Mouse (Mus musculus) hindbrain, embryonic 13.5 days (tissue): ENCODE results near the gene Ghrl. TPM values are rescaled to one million over a fixed set of nuclear protein-coding genes. Genes with fewer than 3 reads are reported as not detected.
"Not testable (repeated sequence)": the region's sequence is repeated elsewhere in the genome, so short reads cannot be mapped to it uniquely, and the experiment has no call there.

Source experiments
- ATAC-seq: fragments of 200-750 bp; cut with Nextera tagmentation; 2 replicates; pipeline ENCODE4 v1.8.0; 2017; ENCODE audit warnings: moderate TSS enrichment; ENCODE audit not compliant: low FRiP score
- H3K27ac ChIP-seq: fragments of 300-500 bp; sonication (generic); 2 replicates; pipeline ENCODE4 v1.5.1; 2015; ENCODE audit warnings: inconsistent platforms, mild to moderate bottlenecking, moderate library complexity
- H3K27me3 ChIP-seq: fragments of 300-500 bp; sonication (generic); 2 replicates; pipeline ENCODE4 v1.6.1; 2015; ENCODE audit warnings: mild to moderate bottlenecking, inconsistent platforms
- H3K36me3 ChIP-seq: fragments of 300-500 bp; sonication (generic); 2 replicates; pipeline ENCODE4 v1.6.1; 2015; ENCODE audit warnings: mild to moderate bottlenecking, inconsistent platforms
- H3K4me1 ChIP-seq: fragments of 300-500 bp; sonication (generic); replicated peaks from 2 replicates; pipeline ENCODE4 v1.6.1; 2015; ENCODE audit warnings: inconsistent platforms
- H3K4me2 ChIP-seq: fragments of 300-500 bp; sonication (generic); 2 replicates; pipeline ENCODE4 v1.6.1; 2015; ENCODE audit warnings: inconsistent platforms, mild to moderate bottlenecking, moderate library complexity
- H3K4me3 ChIP-seq: fragments of 300-500 bp; sonication (generic); 2 replicates; pipeline ENCODE4 v1.5.1; 2015; ENCODE audit warnings: mild to moderate bottlenecking, inconsistent platforms
- H3K9ac ChIP-seq: fragments of 300-500 bp; sonication (generic); 2 replicates; pipeline ENCODE4 v1.6.1; 2015; ENCODE audit warnings: mild to moderate bottlenecking, inconsistent platforms
- H3K9me3 ChIP-seq: fragments of 300-500 bp; sonication (generic); 2 replicates; pipeline ENCODE4 v1.6.1; 2016; ENCODE audit warnings: inconsistent platforms
- WGBS: fragments of 180-500 bp; shearing (Covaris S2); methylation state at CpG from one replicate; pipeline ENCODE4 v1.1.7; 2015; 5-methylcytosine and 5-hydroxymethylcytosine counted together
- microRNA-seq: library from miRNA; unstranded; fragments of <30 nt; microRNA quantifications from one replicate; pipeline ENCODE4, GENCODE M21; 2016
- polyA plus RNA-seq: library from polyadenylated mRNA; unstranded; fragments of >200 nt; fragmentation: Nextera tagmentation; extraction: Ambion mirVana; gene quantifications from 2 replicates; pipeline ENCODE4 v1.2.1, GENCODE M21; 2015

Gene Ghrl
- polyA plus RNA-seq, 1 experiment from 2014 or later = 0.29 TPM

DNA sequence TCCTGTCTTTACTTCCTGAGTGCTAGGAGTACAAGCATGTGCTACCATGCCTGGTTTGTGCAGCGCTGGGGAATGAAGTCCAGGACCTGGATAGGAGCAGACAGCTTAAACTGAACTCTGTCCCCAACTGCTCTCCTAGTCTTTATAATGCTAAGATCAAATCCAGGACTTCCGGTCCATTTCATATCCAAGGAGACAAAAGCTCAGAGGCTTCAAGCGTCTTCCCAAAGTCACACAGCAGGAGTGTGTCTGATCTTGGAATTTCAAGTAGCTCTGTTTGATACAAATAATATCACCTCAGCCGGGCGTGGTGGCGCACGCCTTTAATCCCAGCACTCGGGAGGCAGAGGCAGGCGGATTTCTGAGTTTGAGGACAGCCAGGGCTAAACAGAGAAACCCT, 43.7 kb downstream of the Ghrl start:
- Histone ChIP-seq H3K27ac (no peak overlapping the region), H3K9ac (no peak overlapping the region), H3K27me3 (no peaks in the 10 kb centered on the region), H3K4me1 (no peaks in the 10 kb centered on the region), H3K4me3 (no peak overlapping the region), H3K4me2 (no peak overlapping the region), H3K36me3 (no peaks in the 10 kb centered on the region), H3K9me3 (no peaks in the 10 kb centered on the region)
- WGBS = 94% methylated on average over 9 of the region's 9 CpGs
- ATAC-seq = no peak

DNA sequence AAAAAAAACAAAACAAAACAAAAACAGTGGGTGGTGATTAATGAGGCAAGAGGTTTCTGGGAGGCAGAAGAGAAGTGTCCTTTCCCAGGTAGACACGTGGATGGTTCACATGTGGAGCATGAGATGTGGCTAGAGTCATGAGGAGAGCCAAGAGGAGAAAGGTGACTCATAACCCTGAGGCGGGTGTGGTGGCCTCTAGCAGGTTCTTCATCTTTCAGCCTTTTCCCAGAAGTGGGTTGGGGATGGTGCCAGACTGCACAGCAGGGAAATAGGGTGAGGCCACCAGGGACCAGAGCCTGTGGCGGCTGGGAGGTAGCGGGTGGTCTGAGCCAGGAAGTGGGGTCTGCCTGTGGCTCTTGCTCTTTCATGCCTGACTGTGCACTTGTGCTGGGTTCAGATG, 44.4 kb downstream of the Ghrl start:
- Histone ChIP-seq H3K27ac (no peak overlapping the region), H3K9ac (no peak overlapping the region), H3K4me2 (no peak overlapping the region), H3K27me3 (no peaks in the 10 kb centered on the region), H3K9me3 (no peaks in the 10 kb centered on the region), H3K36me3 (no peaks in the 10 kb centered on the region), H3K4me3 (no peak overlapping the region), H3K4me1 (no peaks in the 10 kb centered on the region)
- ATAC-seq = no peak
- WGBS = 91% methylated on average over 4 of the region's 4 CpGs

DNA sequence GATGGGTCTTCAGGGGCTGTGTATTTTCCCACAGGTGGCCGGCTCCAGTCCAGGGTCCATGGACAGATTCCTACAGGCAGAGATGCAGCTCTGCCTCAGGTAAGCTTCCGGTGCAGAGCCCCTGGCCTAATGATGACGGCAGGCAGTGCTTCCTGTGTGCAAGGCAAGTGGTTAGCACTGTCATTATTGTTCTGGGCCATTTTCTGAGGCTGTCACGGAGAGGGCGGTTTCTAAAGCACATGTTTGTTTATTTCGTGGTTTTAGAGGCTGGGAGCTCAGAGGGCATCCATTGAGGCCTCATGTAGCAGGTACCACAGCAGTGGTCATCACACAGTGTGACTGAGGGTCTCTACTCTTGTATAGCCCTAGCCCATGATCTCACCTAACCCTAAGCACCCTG, 46.7 kb downstream of the Ghrl start:
- no peaks in the 10 kb centered on the region for H3K27me3 ChIP-seq
- no peak for ATAC-seq
- H3K4me2 ChIP-seq = no peak overlapping the region
- WGBS = 87% methylated on average over 6 of the region's 6 CpGs
- no peaks in the 10 kb centered on the region for H3K36me3 ChIP-seq
- no peak overlapping the region for H3K4me3 ChIP-seq
- H3K27ac ChIP-seq = no peak overlapping the region
- no peaks in the 10 kb centered on the region for H3K9me3 ChIP-seq
- no peak overlapping the region for H3K9ac ChIP-seq
- peaks cover 3% of the 10 kb centered on the region; the same call in 1 of the 2 replicates for H3K4me1 ChIP-seq

DNA sequence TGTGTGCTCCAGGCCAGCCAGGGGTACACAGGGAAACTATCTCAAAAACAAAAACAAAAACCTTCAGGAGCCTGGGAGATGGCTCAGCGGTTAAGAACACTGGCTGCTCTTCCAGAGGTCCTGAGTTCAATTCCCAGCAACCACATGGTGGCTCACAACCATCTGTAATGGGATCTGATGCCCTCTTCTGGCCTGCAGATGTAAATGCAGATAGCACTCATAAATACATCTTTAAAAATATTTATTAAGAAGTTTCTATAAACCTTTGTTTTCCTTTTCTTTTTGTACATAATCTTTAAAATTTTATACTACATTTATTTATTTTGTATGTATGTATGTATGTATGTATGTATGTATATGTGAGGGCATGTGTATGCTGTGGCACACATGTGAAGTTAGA, 47.7 kb downstream of the Ghrl start:
- not testable (repeated sequence) for H3K27ac ChIP-seq, H3K4me2 ChIP-seq, H3K27me3 ChIP-seq, H3K4me1 ChIP-seq, H3K4me3 ChIP-seq, H3K9ac ChIP-seq, H3K9me3 ChIP-seq, ATAC-seq, H3K36me3 ChIP-seq
- WGBS = 90% methylated on average over 1 of the region's 1 CpGs

DNA sequence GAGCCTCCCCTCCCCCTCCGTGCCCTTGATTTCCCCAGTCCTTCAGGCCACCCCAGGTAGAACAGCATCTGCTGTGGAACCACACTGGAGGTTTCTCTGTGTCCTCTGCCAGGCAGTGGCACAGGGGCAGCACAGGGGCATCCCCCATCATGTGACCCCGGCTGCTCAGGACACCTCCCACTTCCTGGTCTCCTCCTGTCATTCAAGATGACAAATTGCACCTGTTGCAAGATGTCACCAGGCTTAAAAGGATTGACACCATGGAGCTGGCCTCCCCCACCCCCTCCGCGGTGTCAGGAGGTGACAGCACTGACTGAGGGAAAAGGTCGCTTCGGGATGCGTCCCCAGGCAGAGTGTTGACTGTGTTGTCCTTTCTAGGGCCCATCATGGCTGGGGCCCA, 49.9 kb downstream of the Ghrl start:
- 68% methylated on average over 7 of the region's 7 CpGs for WGBS
- no peaks in the 10 kb centered on the region for H3K36me3 ChIP-seq
- peaks cover 3% of the 10 kb centered on the region; the same call in 1 of the 2 replicates for H3K4me1 ChIP-seq
- no peak overlapping the region for H3K27ac ChIP-seq
- no peaks in the 10 kb centered on the region for H3K9me3 ChIP-seq
- no peak overlapping the region for H3K4me3 ChIP-seq
- no peak overlapping the region for H3K9ac ChIP-seq
- no peaks in the 10 kb centered on the region for H3K27me3 ChIP-seq
- ATAC-seq = no peak
- H3K4me2 ChIP-seq = no peak overlapping the region

DNA sequence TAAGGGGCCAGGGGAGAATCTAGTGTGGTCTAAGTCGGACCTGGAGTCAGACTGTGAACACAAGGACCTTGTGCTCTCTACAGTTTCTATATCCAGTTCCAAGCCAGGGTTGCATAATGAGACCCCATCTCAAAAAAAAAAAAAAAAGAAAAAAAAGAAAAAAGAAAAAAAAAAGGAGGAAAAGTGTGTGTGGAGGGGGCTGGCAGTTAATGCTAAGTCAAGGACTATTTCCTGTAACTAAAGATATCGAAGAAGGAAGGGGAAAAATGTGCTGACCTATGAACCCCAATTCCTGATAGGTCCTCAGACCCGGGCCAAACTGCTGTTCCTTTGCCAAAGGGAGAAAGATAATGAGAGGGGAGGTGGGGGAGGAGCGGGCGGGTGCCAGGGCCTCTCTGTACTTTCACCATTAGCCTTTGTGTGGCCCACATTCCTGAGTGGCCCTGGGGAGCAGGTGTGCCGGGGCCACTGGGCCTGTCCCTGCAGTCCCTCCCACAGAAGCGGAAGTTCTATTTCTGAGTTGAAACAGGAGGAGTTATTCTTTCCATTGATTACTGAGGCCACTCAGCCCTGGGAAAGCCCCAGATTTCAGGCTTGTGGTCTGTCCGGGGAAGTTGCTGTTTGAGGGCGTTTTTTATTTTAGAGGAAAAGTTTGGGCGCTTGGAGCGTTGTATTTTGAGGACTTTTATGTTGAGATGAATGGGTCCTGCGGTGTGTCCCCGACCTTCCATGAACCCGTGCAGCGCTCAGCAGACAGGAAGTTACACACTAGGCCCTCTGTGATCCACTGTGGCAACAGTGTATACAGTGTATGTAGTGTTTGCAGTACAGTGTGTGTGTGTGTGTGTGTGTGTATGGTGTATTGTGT, 51.2 kb downstream of the Ghrl start:
- H3K36me3 ChIP-seq = no peaks in the 10 kb centered on the region
- no peaks in the 10 kb centered on the region for H3K27me3 ChIP-seq
- no peak for ATAC-seq
- WGBS = 45% methylated on average over 15 of the region's 15 CpGs
- no peak overlapping the region for H3K9ac ChIP-seq
- peak overlapping the region; percentile 40; the same call in 1 of the 2 replicates for H3K27ac ChIP-seq
- no peak overlapping the region for H3K4me3 ChIP-seq
- H3K9me3 ChIP-seq = no peaks in the 10 kb centered on the region
- no peak overlapping the region for H3K4me2 ChIP-seq
- H3K4me1 ChIP-seq = peaks cover 3% of the 10 kb centered on the region; the same call in 1 of the 2 replicates

DNA sequence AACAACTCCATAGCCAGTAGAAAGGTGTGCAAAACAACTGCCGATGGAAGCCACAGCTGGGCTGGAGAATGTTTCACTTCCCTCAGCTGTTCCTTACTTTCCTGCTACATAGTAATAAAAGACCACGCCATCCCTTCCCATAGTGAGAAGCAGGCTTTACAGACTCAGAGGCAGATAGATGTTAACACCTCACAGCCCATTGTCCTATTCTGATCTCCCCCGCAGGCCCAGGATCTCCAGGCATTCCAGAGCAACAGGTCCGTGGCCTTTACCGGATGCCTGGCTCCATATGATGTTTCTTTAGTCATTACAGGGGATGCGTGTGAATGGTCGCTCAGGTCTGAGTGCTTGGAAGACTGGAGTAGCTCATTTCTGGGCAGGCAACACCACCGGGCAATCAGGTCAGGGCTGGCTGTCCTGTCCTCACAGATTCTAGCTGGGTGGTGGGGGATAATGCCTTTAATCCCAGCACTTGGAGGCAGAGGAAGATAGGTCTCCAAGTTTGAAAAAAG, 52.0 kb downstream of the Ghrl start:
- ATAC-seq = no peak
- Histone ChIP-seq H3K4me2 (no peak overlapping the region), H3K4me3 (no peak overlapping the region), H3K36me3 (no peaks in the 10 kb centered on the region), H3K9me3 (no peaks in the 10 kb centered on the region), H3K27me3 (no peaks in the 10 kb centered on the region), H3K9ac (no peak overlapping the region), H3K27ac (no peak overlapping the region), H3K4me1 (peaks cover 3% of the 10 kb centered on the region; the same call in 1 of the 2 replicates)
- WGBS = 75% methylated on average over 8 of the region's 8 CpGs

Small RNAs within 50 kb of the gene (microRNA-seq; reads per million reads assigned to microRNA genes)
- 0.70 reads per million for gene Mir7042

Other genes starting within 250 kb of the Ghrl start
- 2.0 and 2.4 TPM in 2 replicates for gene Il17rc, start 248.5 kb downstream of the Ghrl start, polyA plus RNA-seq
- 67.2 and 72.4 TPM in 2 replicates for gene Creld1, start 236.6 kb downstream of the Ghrl start, polyA plus RNA-seq
- 5.3 and 7.1 TPM in 2 replicates for gene Prrt3, start 217.9 kb downstream of the Ghrl start, polyA plus RNA-seq
- 105 and 110 TPM in 2 replicates for gene Emc3, start 188.2 kb downstream of the Ghrl start, polyA plus RNA-seq
- 3.0 and 3.2 TPM in 2 replicates for gene Fancd2, start 188.2 kb downstream of the Ghrl start, polyA plus RNA-seq
- 0.19 and 0.23 TPM in 2 replicates for gene Fancd2os, start 119.2 kb downstream of the Ghrl start, polyA plus RNA-seq
- 235 and 248 TPM in 2 replicates for gene Brk1, start 115.1 kb downstream of the Ghrl start, polyA plus RNA-seq
- 65.0 and 68.5 TPM in 2 replicates for gene Vhl, start 95.9 kb downstream of the Ghrl start, polyA plus RNA-seq
- 1.7 and 2.1 TPM in 2 replicates for gene Irak2, start 81.4 kb downstream of the Ghrl start, polyA plus RNA-seq
- 0.72 and 0.83 TPM in 2 replicates for gene Tatdn2, start 22.8 kb downstream of the Ghrl start, polyA plus RNA-seq
- 216 and 218 TPM in 2 replicates for gene Sec13, start 20.9 kb upstream of the Ghrl start, polyA plus RNA-seq